Mouse (Mus musculus): Measurements from ENCODE around the gene Gramd1a. TPM values are rescaled to one million over a fixed set of nuclear protein-coding genes. Genes with fewer than 3 reads are reported as not detected.

Gramd1a gene
- polyA plus RNA-seq, 1 experiment from 2014 or later, result 51.4 TPM

DNA sequence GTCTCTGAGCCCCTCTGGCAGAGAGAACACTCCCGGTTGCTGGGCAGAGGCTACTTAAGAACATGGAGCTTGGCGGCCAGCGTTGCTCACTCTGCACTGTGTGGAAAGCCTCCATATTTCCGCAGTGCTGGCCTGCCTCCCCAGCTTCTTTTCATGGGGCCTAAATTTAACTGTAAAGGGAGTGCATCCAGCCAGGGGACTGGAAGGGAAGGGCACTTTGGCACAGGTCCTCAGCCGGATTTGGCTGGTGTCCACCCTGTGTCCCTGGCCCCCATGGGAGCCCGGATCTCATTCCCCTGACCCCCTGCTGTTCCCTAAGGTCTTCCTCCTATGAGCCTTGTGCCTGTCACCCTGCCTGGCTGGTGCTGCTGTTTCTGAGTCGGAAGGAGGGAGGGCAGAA, 37.2 kb downstream of the Gramd1a start:
- 59% methylated on average over 7 of the region's 7 CpGs for WGBS
- Histone ChIP-seq H3K4me2 (ENCODE audit: low read length) (no peak overlapping the region), H3K36me3 (ENCODE audit: control insufficient read depth, insufficient read depth, low read length) (no peaks in the 10 kb centered on the region), H3K27ac (replicated peaks in 1 of 2; ENCODE audit: control insufficient read depth in 1 of 2, insufficient read depth in 1 of 2, low read depth in 2 of 2, low read length in 2 of 2) (no peak overlapping the region), H3K4me3 (ENCODE audit: control insufficient read depth in 1 of 2, insufficient read depth in 1 of 2, low read depth in 1 of 2, low read length in 2 of 2) (no peak overlapping the region), H3K27me3 (ENCODE audit: control insufficient read depth, insufficient read depth, low read length) (no peaks in the 10 kb centered on the region), H3K9me3 (ENCODE audit: control insufficient read depth, low read length) (no peaks in the 10 kb centered on the region), H3K9ac (ENCODE audit: low read length) (no peak overlapping the region; the same call in 1 of the 2 replicates), H3K4me1 (ENCODE audit: control insufficient read depth in 2 of 2, insufficient read depth in 2 of 2, low read length in 2 of 2) (peaks cover 11 to 17% of the 10 kb centered on the region in 2 experiments)
- no peak for ATAC-seq (ENCODE audit: insufficient number of reproducible peaks, insufficient read depth, low FRiP score, low read depth)

DNA sequence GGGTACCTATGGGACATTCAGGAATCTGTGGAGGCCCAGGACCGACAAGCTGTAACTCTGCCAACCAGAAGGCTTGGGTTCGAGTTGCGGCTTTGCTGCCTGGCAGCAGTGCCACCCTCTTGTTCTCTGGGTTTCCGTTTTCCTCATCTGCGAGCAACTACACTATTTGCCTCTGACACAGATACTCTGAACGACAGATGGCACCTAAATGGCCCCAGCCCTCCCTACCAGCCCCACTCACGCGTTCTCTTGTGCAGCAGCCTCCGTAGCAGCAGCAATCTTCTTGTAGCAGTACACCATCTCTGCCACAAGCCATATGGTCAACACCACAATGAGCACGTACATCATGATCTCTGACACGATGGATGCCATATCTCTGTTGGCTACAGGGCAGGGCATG, 38.2 kb downstream of the Gramd1a start:
- Histone ChIP-seq H3K27ac (replicated peaks in 1 of 2; ENCODE audit: control insufficient read depth in 1 of 2, insufficient read depth in 1 of 2, low read depth in 2 of 2, low read length in 2 of 2) (no peak overlapping the region), H3K4me2 (ENCODE audit: low read length) (no peak overlapping the region), H3K9ac (ENCODE audit: low read length) (no peak overlapping the region), H3K4me1 (ENCODE audit: control insufficient read depth in 2 of 2, insufficient read depth in 2 of 2, low read length in 2 of 2) (peaks cover 11 to 17% of the 10 kb centered on the region in 2 experiments), H3K27me3 (ENCODE audit: control insufficient read depth, insufficient read depth, low read length) (no peaks in the 10 kb centered on the region), H3K4me3 (ENCODE audit: control insufficient read depth in 1 of 2, insufficient read depth in 1 of 2, low read depth in 1 of 2, low read length in 2 of 2) (no peak overlapping the region), H3K36me3 (ENCODE audit: control insufficient read depth, insufficient read depth, low read length) (no peaks in the 10 kb centered on the region), H3K9me3 (ENCODE audit: control insufficient read depth, low read length) (no peaks in the 10 kb centered on the region)
- no peak for ATAC-seq (ENCODE audit: insufficient number of reproducible peaks, insufficient read depth, low FRiP score, low read depth)
- WGBS, result 90% methylated on average over 11 of the region's 11 CpGs

DNA sequence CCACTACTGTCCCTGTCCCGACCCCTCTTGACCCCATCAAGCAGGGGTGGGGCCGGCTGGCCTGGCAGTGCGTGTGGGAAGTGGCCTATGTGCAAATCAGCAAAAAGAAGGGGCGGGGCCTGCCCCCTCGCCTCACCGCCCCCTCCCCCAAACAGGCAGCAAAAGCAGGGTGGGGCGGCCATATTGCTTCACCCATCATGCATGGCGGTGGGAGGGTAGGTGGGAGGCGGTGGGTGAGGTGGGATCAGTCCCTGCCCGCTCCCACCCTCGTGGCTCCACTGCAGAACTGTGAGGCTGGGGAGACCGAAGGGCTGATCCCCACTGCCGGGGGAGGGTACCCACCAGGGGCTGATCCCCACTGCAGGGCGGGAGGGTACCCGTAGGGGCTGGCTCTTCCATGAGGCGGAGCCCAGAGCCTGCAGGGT, 39.0 kb downstream of the Gramd1a start:
- H3K4me1 ChIP-seq (ENCODE audit: control insufficient read depth in 2 of 2, insufficient read depth in 2 of 2, low read length in 2 of 2), result peaks cover 14 to 18% of the 10 kb centered on the region in 2 experiments
- no peaks in the 10 kb centered on the region for H3K36me3 ChIP-seq (ENCODE audit: control insufficient read depth, insufficient read depth, low read length)
- no peak overlapping the region for H3K9ac ChIP-seq (ENCODE audit: low read length)
- H3K4me2 ChIP-seq (ENCODE audit: low read length), result no peak overlapping the region
- no peaks in the 10 kb centered on the region for H3K9me3 ChIP-seq (ENCODE audit: control insufficient read depth, low read length)
- no peak overlapping the region; a peak in 1 of 4 replicates for H3K27ac ChIP-seq (replicated peaks in 1 of 2; ENCODE audit: control insufficient read depth in 1 of 2, insufficient read depth in 1 of 2, low read depth in 2 of 2, low read length in 2 of 2)
- no peak overlapping the region for H3K4me3 ChIP-seq (ENCODE audit: control insufficient read depth in 1 of 2, insufficient read depth in 1 of 2, low read depth in 1 of 2, low read length in 2 of 2)
- no peaks in the 10 kb centered on the region for H3K27me3 ChIP-seq (ENCODE audit: control insufficient read depth, insufficient read depth, low read length)
- 47% methylated on average over 12 of the region's 16 CpGs for WGBS
- no peak for ATAC-seq (ENCODE audit: insufficient number of reproducible peaks, insufficient read depth, low FRiP score, low read depth)

DNA sequence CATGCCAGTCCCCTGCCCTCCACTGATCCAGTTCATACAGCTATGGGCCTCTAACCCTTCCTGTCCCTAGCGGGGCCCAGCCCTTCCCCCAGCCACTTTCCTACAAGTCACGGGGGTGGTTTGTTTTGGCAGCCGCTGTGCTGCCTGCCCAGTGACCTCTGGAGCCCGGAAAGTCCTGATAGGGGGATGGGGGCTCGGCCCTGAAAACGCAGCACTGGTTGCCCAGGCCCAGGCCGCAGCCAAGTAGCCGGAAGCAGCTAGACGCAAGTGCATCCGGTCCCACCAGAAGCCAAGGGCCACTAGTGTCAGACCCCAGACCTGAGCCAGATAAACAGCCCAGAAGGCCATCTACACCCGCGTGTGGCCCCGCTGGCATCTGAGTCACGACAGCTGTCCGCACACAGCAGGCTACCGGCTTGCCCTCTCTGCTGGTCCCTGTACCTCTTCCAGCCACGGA, 40.1 kb downstream of the Gramd1a start:
- Histone ChIP-seq H3K4me3 (ENCODE audit: control insufficient read depth in 1 of 2, insufficient read depth in 1 of 2, low read depth in 1 of 2, low read length in 2 of 2) (no peak overlapping the region), H3K4me2 (ENCODE audit: low read length) (peak overlapping the region; percentile 27), H3K27ac (replicated peaks in 1 of 2; ENCODE audit: control insufficient read depth in 1 of 2, insufficient read depth in 1 of 2, low read depth in 2 of 2, low read length in 2 of 2) (peak overlapping the region; percentile 60 to 74), H3K27me3 (ENCODE audit: control insufficient read depth, insufficient read depth, low read length) (no peaks in the 10 kb centered on the region), H3K4me1 (ENCODE audit: control insufficient read depth in 2 of 2, insufficient read depth in 2 of 2, low read length in 2 of 2) (peaks cover 14 to 25% of the 10 kb centered on the region in 2 experiments), H3K9me3 (ENCODE audit: control insufficient read depth, low read length) (no peaks in the 10 kb centered on the region), H3K9ac (ENCODE audit: low read length) (peak overlapping the region; percentile 53; the same call in 1 of the 2 replicates), H3K36me3 (ENCODE audit: control insufficient read depth, insufficient read depth, low read length) (no peaks in the 10 kb centered on the region)
- peak; percentile 77 for ATAC-seq (ENCODE audit: insufficient number of reproducible peaks, insufficient read depth, low FRiP score, low read depth)
- 14% methylated on average over 17 of the region's 17 CpGs for WGBS

DNA sequence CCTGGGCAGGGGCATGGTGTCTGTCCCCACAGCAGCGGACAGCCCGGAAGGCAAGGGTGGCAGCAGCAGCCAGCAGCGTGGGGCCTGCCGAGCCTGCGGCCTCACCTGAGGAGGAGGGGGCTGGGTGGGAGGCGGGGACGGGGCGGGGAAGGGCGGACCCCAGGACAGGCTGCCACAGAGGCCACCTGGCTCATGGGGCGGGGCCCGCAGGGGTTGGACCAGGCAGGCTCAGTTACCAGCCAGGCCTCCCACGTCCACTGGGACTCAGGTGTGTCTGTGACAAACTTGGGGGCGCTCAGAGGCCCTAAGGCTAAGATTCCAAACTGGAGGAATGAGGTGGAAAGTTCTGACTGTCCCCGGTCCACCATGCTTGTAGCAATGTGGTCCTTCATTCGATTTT, 40.5 kb downstream of the Gramd1a start, which contains the start of gene Hpn:
Hpn (minus strand) TSS at position 109 of the 400 bp plus-strand sequence.
- Histone ChIP-seq H3K9me3 (ENCODE audit: control insufficient read depth, low read length) (no peaks in the 10 kb centered on the region), H3K27ac (replicated peaks in 1 of 2; ENCODE audit: control insufficient read depth in 1 of 2, insufficient read depth in 1 of 2, low read depth in 2 of 2, low read length in 2 of 2) (peak within 1 kb of the TSS; percentile 60 to 74), H3K4me2 (ENCODE audit: low read length) (peak within 1 kb of the TSS; percentile 27), H3K4me1 (ENCODE audit: control insufficient read depth in 2 of 2, insufficient read depth in 2 of 2, low read length in 2 of 2) (peaks cover 14 to 25% of the 10 kb centered on the region in 2 experiments), H3K36me3 (ENCODE audit: control insufficient read depth, insufficient read depth, low read length) (no peaks in the 10 kb centered on the region), H3K27me3 (ENCODE audit: control insufficient read depth, insufficient read depth, low read length) (no peaks in the 10 kb centered on the region), H3K4me3 (ENCODE audit: control insufficient read depth in 1 of 2, insufficient read depth in 1 of 2, low read depth in 1 of 2, low read length in 2 of 2) (no peak within 1 kb of the TSS), H3K9ac (ENCODE audit: low read length) (peak within 1 kb of the TSS; percentile 53; the same call in 1 of the 2 replicates)
- ATAC-seq (ENCODE audit: insufficient number of reproducible peaks, insufficient read depth, low FRiP score, low read depth), result peak; percentile 15; the same call in 1 of the 2 replicates
- 21% methylated on average over 13 of the region's 15 CpGs for WGBS

DNA sequence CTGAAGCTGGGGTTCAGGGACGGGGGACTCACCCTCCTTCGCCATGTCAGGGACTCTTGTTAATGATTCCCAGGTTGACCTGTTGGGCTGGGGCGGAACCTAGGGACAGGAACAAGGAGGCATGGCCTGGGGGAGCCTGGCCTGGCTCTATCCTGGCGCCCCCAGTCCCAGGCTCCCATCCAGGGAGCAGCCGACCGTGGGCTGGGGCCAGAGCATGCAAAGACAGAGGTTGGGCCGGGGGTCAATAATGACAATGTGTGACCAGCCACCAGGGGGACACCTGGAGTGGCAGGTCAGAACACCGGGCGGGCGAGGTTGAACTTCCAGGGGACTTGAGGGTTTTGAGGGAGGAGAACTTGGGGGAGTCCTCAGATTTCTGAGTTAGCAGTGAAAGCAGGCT, 41.0 kb downstream of the Gramd1a start:
- no peak for ATAC-seq (ENCODE audit: insufficient number of reproducible peaks, insufficient read depth, low FRiP score, low read depth)
- Histone ChIP-seq H3K4me2 (ENCODE audit: low read length) (no peak overlapping the region), H3K4me1 (ENCODE audit: control insufficient read depth in 2 of 2, insufficient read depth in 2 of 2, low read length in 2 of 2) (peaks cover 14 to 25% of the 10 kb centered on the region in 2 experiments), H3K4me3 (ENCODE audit: control insufficient read depth in 1 of 2, insufficient read depth in 1 of 2, low read depth in 1 of 2, low read length in 2 of 2) (no peak overlapping the region), H3K27me3 (ENCODE audit: control insufficient read depth, insufficient read depth, low read length) (no peaks in the 10 kb centered on the region), H3K36me3 (ENCODE audit: control insufficient read depth, insufficient read depth, low read length) (no peaks in the 10 kb centered on the region), H3K9me3 (ENCODE audit: control insufficient read depth, low read length) (no peaks in the 10 kb centered on the region), H3K9ac (ENCODE audit: low read length) (no peak overlapping the region), H3K27ac (replicated peaks in 1 of 2; ENCODE audit: control insufficient read depth in 1 of 2, insufficient read depth in 1 of 2, low read depth in 2 of 2, low read length in 2 of 2) (no peak overlapping the region)
- WGBS, result 69% methylated on average over 10 of the region's 10 CpGs

DNA sequence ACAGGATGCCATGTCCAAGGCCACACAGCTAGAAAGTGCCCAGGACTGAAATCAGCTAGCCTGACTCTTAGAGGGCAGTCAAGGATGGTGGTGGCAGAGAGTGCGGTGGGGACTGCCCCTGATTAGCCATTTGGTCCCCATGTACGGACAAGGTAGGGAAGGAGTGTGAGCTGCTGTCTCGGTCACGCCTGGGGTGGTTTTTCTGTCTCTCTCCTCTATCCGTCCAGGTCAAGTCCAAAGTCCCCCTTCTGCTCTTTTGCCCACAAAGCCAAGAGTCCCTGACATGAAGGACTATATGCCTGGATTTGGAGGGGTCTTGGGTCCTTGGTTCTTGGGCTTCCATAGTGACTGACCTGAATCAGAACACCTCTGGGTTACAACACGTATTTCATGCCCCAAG, 41.9 kb downstream of the Gramd1a start:
- Histone ChIP-seq H3K36me3 (ENCODE audit: control insufficient read depth, insufficient read depth, low read length) (no peaks in the 10 kb centered on the region), H3K4me1 (ENCODE audit: control insufficient read depth in 2 of 2, insufficient read depth in 2 of 2, low read length in 2 of 2) (peaks cover 16 to 32% of the 10 kb centered on the region in 2 experiments), H3K27me3 (ENCODE audit: control insufficient read depth, insufficient read depth, low read length) (no peaks in the 10 kb centered on the region), H3K4me2 (ENCODE audit: low read length) (no peak overlapping the region), H3K9ac (ENCODE audit: low read length) (no peak overlapping the region), H3K27ac (replicated peaks in 1 of 2; ENCODE audit: control insufficient read depth in 1 of 2, insufficient read depth in 1 of 2, low read depth in 2 of 2, low read length in 2 of 2) (no peak overlapping the region), H3K4me3 (ENCODE audit: control insufficient read depth in 1 of 2, insufficient read depth in 1 of 2, low read depth in 1 of 2, low read length in 2 of 2) (no peak overlapping the region), H3K9me3 (ENCODE audit: control insufficient read depth, low read length) (no peaks in the 10 kb centered on the region)
- 82% methylated on average over 6 of the region's 6 CpGs for WGBS
- no peak for ATAC-seq (ENCODE audit: insufficient number of reproducible peaks, insufficient read depth, low FRiP score, low read depth)

DNA sequence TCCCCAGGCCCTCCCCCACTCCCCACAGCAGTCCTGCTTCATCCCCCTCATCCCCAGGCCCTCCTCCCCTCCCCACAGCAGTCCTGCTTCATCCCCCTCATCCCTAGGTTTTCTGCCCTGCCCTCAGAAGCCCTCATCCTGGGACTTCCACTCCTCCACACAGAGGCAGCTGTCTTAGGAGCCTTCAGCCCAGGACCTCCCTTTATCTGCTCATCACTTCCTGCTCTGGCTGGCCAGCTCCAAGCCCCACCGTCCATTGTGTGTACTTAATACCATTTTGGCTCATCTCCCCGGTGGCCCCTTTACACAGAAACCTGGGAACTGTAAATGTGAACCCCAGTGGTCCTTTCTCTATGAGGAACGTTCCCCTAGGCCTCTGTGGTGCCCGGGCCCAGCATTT, 43.7 kb downstream of the Gramd1a start:
- Histone ChIP-seq H3K27ac (replicated peaks in 1 of 2; ENCODE audit: control insufficient read depth in 1 of 2, insufficient read depth in 1 of 2, low read depth in 2 of 2, low read length in 2 of 2) (peak overlapping the region; percentile 17 to 42; a peak in 3 of 4 replicates), H3K4me3 (ENCODE audit: control insufficient read depth in 1 of 2, insufficient read depth in 1 of 2, low read depth in 1 of 2, low read length in 2 of 2) (no peak overlapping the region), H3K4me1 (ENCODE audit: control insufficient read depth in 2 of 2, insufficient read depth in 2 of 2, low read length in 2 of 2) (peaks cover 17 to 33% of the 10 kb centered on the region in 2 experiments), H3K36me3 (ENCODE audit: control insufficient read depth, insufficient read depth, low read length) (no peaks in the 10 kb centered on the region), H3K9ac (ENCODE audit: low read length) (no peak overlapping the region), H3K4me2 (ENCODE audit: low read length) (no peak overlapping the region), H3K9me3 (ENCODE audit: control insufficient read depth, low read length) (no peaks in the 10 kb centered on the region), H3K27me3 (ENCODE audit: control insufficient read depth, insufficient read depth, low read length) (no peaks in the 10 kb centered on the region)
- ATAC-seq (ENCODE audit: insufficient number of reproducible peaks, insufficient read depth, low FRiP score, low read depth), result no peak
- 40% methylated on average over 4 of the region's 4 CpGs for WGBS

Data from heart, embryonic 14.5 days (tissue).